Mouse (Mus musculus) midbrain, embryonic 16.5 days (tissue): Measurements from ENCODE around the gene Adam23. TPM values are rescaled to one million over a fixed set of nuclear protein-coding genes. Genes with fewer than 3 reads are reported as not detected.
"Not testable (repeated sequence)": the region's sequence is repeated elsewhere in the genome, so short reads cannot be mapped to it uniquely, and the experiment has no call there.

Experiments used
- ATAC-seq: fragments of 200-750 bp; cut with Nextera tagmentation; 2 replicates; pipeline ENCODE4 v1.8.0; 2017; ENCODE audit warnings: moderate TSS enrichment
- H3K27ac ChIP-seq: fragments of 300-500 bp; sonication (generic); 2 replicates; pipeline ENCODE4 v1.5.1; 2014; ENCODE audit warnings: mild to moderate bottlenecking, low read length, mixed read lengths
- H3K27me3 ChIP-seq: fragments of 300-500 bp; sonication (generic); 2 replicates; pipeline ENCODE4 v1.6.1; 2014; ENCODE audit warnings: low read depth, low read length, mixed read lengths; ENCODE audit not compliant: control insufficient read depth, insufficient read depth
- H3K36me3 ChIP-seq: fragments of 300-500 bp; sonication (generic); 2 replicates; pipeline ENCODE4 v1.6.1; 2014; ENCODE audit warnings: mild to moderate bottlenecking, low read length, moderate library complexity, mixed read lengths; ENCODE audit not compliant: control insufficient read depth, insufficient read depth
- H3K4me1 ChIP-seq: fragments of 300-500 bp; sonication (generic); 2 replicates; pipeline ENCODE4 v1.6.1; 2014; ENCODE audit warnings: mild to moderate bottlenecking, low read length, mixed read lengths; ENCODE audit not compliant: control insufficient read depth, insufficient read depth
- H3K4me2 ChIP-seq: fragments of 300-500 bp; sonication (generic); 2 replicates; pipeline ENCODE4 v1.6.1; 2014; ENCODE audit warnings: mild to moderate bottlenecking, low read length, mixed read lengths
- H3K4me3 ChIP-seq: fragments of 300-500 bp; sonication (generic); 2 replicates; pipeline ENCODE4 v1.5.1; 2014; ENCODE audit warnings: low read depth, mild to moderate bottlenecking, low read length, moderate library complexity, mixed read lengths
- H3K9ac ChIP-seq: fragments of 300-500 bp; sonication (generic); 2 replicates; pipeline ENCODE4 v1.6.1; 2014; ENCODE audit warnings: low read depth, low read length, mixed read lengths
- H3K9me3 ChIP-seq: fragments of 300-500 bp; sonication (generic); replicated peaks from 2 replicates; pipeline ENCODE4 v1.6.1; 2014; ENCODE audit warnings: mild to moderate bottlenecking, low read length, mixed read lengths; ENCODE audit not compliant: control insufficient read depth, poor library complexity, severe bottlenecking
- WGBS: fragments of 180-500 bp; shearing (Covaris S2); extraction: QIAGEN DNeasy Blood & Tissue Kit; methylation state at CpG from one replicate; pipeline ENCODE4 v1.1.7; 2014; 5-methylcytosine and 5-hydroxymethylcytosine counted together
- polyA plus RNA-seq: library from polyadenylated mRNA; unstranded; fragments of >200 nt; fragmentation: Nextera tagmentation; extraction: Ambion mirVana; gene quantifications from 2 replicates; pipeline ENCODE4 v1.2.1, GENCODE M21; 2015

The Adam23 gene
- polyA plus RNA-seq, 1 experiment from 2014 or later, result 13.7 TPM

DNA sequence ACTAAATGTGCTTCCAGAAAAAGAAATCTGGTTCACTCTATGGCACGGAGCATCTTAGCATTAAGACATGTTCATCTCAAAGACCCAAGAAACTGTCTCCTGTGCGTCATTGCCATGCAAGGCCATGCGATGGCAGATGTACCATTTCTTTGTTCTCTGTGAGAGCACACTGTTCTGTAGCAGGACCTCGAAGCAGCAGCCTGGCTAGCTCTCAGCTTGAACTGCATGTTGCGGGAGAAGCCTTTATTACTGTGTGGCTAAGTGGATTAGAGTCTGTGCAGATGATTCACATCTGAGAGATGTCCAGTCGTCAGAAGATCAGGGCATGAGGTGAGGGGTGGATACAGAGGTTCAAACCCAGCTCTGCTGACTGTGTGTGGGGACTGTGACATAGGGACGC lies 141.2 kb downstream of the Adam23 start:
- Histone ChIP-seq H3K4me1 (peaks cover 6% of the 10 kb centered on the region; the same call in 1 of the 2 replicates), H3K9me3 (no peaks in the 10 kb centered on the region), H3K9ac (0 out of 2 replicates have a peak overlapping the region, but pooled peaks have one; percentile 20), H3K4me3 (no peak overlapping the region), H3K36me3 (no peaks in the 10 kb centered on the region), H3K27ac (peak overlapping the region; percentile 2; the same call in 1 of the 2 replicates), H3K4me2 (no peak overlapping the region), H3K27me3 (no peaks in the 10 kb centered on the region)
- WGBS, result 35% methylated on average over 7 of the region's 7 CpGs
- 0 out of 2 replicates have a peak, but pooled peaks have one; percentile 36 for ATAC-seq

DNA sequence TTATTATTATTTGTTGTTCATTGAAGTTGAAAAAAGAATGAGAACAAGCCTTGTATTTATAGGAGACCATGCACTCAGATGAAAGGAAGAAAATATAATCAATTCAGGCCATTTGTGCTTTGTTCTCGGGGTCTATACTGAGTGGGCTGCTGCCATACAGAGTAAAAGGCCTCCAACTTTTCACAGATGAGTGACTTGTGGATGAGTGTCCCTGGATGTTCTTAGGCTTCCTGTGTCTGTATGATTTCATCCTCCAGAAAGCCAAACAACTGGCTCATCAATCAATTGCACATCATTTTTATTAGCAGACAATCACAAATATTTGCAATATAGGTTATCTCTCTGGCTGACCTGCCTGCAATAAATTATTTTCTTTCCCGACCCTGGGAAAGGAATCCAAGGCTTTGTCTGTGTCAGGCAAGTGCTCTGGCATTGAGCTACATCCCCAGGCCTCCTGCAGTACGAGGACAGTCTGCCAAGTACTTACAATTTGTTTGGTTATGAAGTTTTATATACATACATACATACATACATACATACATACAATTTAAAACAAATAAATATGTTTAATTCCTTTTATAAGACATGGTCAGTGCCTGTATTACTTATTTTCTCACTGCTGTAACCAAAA lies 158.3 kb downstream of the Adam23 start:
- Histone ChIP-seq H3K36me3 (no peaks in the 10 kb centered on the region), H3K4me1 (no peaks in the 10 kb centered on the region), H3K9ac (no peak overlapping the region), H3K27me3 (no peaks in the 10 kb centered on the region), H3K27ac (no peak overlapping the region), H3K4me2 (no peak overlapping the region), H3K4me3 (no peak overlapping the region), H3K9me3 (no peaks in the 10 kb centered on the region)
- 54% methylated on average over 3 of the region's 3 CpGs for WGBS
- ATAC-seq, result no peak

DNA sequence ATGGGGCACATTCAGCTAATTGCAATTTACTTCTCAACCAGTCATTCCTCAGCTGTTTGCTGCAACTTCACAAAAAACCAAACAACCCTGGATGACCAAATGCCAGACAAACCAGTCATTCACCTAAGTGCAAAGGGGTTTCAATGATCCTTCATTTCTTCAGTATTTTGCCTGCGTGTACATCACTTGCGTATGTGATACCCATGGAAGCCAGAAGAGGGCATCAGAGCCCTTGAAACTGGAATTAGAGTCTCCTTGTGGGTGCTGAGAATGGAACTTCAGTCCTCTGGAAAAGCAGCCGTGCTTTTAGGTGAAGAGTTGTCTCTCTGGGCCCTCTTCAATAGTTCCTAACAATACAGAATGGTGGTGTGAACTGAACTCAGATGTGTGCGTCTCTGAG lies 163.9 kb downstream of the Adam23 start:
- Histone ChIP-seq H3K4me2 (no peak overlapping the region), H3K36me3 (no peaks in the 10 kb centered on the region), H3K4me3 (no peak overlapping the region), H3K9ac (no peak overlapping the region), H3K27me3 (peaks cover 4% of the 10 kb centered on the region; the same call in 1 of the 2 replicates), H3K9me3 (no peaks in the 10 kb centered on the region), H3K27ac (no peak overlapping the region), H3K4me1 (peaks cover 3% of the 10 kb centered on the region; the same call in 1 of the 2 replicates)
- 89% methylated on average over 4 of the region's 4 CpGs for WGBS
- no peak for ATAC-seq

DNA sequence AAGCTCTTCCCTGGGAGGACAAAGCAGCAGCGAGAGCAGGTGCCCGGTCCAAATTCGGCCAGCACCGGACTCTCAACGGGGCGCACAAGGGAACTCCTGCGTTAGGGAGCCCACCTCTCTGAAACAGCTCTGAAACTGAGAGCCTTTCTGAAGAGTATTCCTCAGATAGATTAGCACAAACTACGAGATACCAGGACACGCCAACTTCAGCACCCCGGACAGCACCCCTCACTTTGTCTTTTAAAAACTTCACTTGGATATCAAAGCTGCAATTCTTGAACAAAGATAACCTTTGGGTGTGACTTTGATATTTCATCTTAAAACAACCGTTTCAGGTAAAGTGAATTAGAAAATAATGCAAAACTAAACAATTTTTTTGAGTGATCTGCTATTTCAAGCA lies 168.9 kb downstream of the Adam23 start:
- Histone ChIP-seq H3K27me3 (peaks cover 4% of the 10 kb centered on the region; the same call in 1 of the 2 replicates), H3K4me1 (peaks cover 3% of the 10 kb centered on the region; the same call in 1 of the 2 replicates), H3K36me3 (no peaks in the 10 kb centered on the region), H3K4me2 (peak overlapping the region; percentile 57), H3K4me3 (peak overlapping the region; percentile 13), H3K9ac (peak overlapping the region; percentile 8; the same call in 1 of the 2 replicates), H3K27ac (no peak overlapping the region), H3K9me3 (no peaks in the 10 kb centered on the region)
- ATAC-seq, result no peak
- 3% methylated on average over 11 of the region's 11 CpGs for WGBS

DNA sequence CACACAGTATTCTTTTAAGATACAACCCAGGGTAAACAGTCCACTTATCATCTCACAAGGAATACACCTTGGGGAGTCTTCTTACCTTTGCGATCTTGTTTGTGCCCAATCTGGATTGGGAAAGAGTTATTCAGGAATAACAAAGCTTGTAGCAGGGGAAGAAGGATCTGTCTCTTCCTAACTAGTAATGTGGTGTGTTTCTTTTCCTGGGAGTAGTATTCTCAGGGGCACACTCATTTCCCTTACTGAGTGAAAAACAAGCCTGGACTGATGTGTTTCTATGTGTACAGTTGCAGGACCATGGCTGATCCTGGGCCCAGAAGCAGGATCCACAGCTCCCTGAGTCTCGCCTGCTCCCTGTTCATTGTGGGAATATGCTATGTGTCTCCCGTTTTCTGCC lies 170.0 kb downstream of the Adam23 start, which contains the start of gene Gm39653:
Gene Gm39653 (plus strand): TSS at position 301 of the 400 bp plus-strand sequence.
- 89% methylated on average over 3 of the region's 3 CpGs for WGBS
- no peak within 1 kb of the TSS for H3K4me3 ChIP-seq
- no peak within 1 kb of the TSS for H3K4me2 ChIP-seq
- no peaks in the 10 kb centered on the region for H3K9me3 ChIP-seq
- H3K36me3 ChIP-seq, result no peaks in the 10 kb centered on the region
- H3K27ac ChIP-seq, result no peak within 1 kb of the TSS
- ATAC-seq, result no peak
- peaks cover 4% of the 10 kb centered on the region; the same call in 1 of the 2 replicates for H3K27me3 ChIP-seq
- H3K9ac ChIP-seq, result no peak within 1 kb of the TSS
- peaks cover 3% of the 10 kb centered on the region; the same call in 1 of the 2 replicates for H3K4me1 ChIP-seq

DNA sequence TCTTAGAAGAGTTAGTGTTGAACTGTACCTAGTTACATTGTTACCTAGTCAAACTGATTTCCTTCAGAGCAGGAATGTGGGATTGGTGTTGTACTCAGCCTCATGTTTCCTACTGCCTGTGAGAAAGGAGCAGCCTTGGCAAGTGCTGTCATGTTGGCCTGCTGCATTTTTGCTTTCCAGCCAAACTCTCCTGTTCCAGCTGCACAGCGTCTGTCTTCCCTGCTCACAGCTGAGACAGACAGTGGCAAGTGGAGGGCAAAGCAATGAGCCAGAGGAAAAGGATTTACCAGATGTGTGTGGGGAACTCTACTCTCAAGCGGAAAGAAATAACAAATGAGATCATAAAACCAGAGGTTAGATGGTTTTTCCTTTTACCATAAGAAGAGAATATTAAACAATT lies 182.5 kb downstream of the Adam23 start:
- Histone ChIP-seq H3K4me2 (no peak overlapping the region), H3K9ac (no peak overlapping the region), H3K4me3 (no peak overlapping the region), H3K27ac (no peak overlapping the region), H3K36me3 (no peaks in the 10 kb centered on the region), H3K27me3 (no peaks in the 10 kb centered on the region), H3K9me3 (no peaks in the 10 kb centered on the region), H3K4me1 (no peaks in the 10 kb centered on the region)
- ATAC-seq, result no peak
- 59% methylated on average over 2 of the region's 2 CpGs for WGBS

DNA sequence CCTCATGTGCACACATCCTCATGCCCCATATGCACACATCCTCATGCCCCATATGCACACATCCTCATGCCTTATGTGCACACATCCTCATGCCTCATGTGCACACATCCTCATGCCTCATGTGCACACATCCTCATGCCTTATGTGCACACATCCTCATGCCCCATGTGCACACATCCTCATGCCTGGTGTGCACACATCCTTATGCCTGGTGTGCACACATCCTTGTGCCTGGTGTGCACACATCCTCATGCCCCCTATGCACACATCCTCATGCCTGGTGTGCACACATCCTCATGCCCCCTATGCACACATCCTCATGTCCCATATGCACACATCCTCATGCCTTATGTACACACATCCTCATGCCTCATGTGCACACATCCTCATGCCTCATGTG lies 184.7 kb downstream of the Adam23 start:
- not testable (repeated sequence) for H3K4me1 ChIP-seq, H3K36me3 ChIP-seq, H3K9ac ChIP-seq, H3K27ac ChIP-seq, H3K4me2 ChIP-seq, H3K27me3 ChIP-seq, ATAC-seq, H3K9me3 ChIP-seq, H3K4me3 ChIP-seq

DNA sequence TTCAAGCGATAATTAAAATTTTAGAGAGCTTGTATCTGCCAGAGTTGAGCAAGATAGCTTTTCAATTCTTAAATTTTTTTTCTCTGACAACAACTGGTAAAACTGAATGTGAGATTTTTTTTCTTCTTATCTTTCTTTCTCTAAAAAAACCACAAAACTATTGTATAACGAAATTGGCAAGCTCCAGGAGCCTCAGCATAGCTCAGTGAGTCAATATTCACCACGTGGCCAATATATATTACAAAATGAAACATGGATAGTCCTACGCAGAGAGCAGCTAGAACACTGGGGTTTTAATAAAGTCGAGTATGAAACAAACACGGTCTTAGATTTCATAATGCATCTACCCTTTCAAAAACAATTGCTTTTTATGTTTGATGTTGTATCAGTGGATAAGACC lies 194.2 kb downstream of the Adam23 start:
- WGBS, result 78% methylated on average over 6 of the region's 6 CpGs
- no peak overlapping the region for H3K4me2 ChIP-seq
- H3K9me3 ChIP-seq, result no peaks in the 10 kb centered on the region
- no peak overlapping the region for H3K9ac ChIP-seq
- H3K4me1 ChIP-seq, result no peaks in the 10 kb centered on the region
- no peaks in the 10 kb centered on the region for H3K36me3 ChIP-seq
- ATAC-seq, result no peak
- H3K27ac ChIP-seq, result no peak overlapping the region
- H3K27me3 ChIP-seq, result no peaks in the 10 kb centered on the region
- H3K4me3 ChIP-seq, result no peak overlapping the region
